Mouse (Mus musculus) forebrain, embryonic 15.5 days (tissue): ENCODE results near the gene Arid4b. TPM values are rescaled to one million over a fixed set of nuclear protein-coding genes. Genes with fewer than 3 reads are reported as not detected.

Experiments used
- ATAC-seq: fragments of 200-750 bp; cut with Nextera tagmentation; replicated peaks from 2 replicates; pipeline ENCODE4 v1.8.0; 2017; ENCODE audit warnings: mild to moderate bottlenecking, moderate TSS enrichment, moderate library complexity
- H3K27ac ChIP-seq: fragments of 300-500 bp; sonication (generic); replicated peaks from 2 replicates; pipeline ENCODE4 v1.5.1; 2015; ENCODE audit warnings: mild to moderate bottlenecking, inconsistent platforms
- H3K27me3 ChIP-seq: fragments of 300-500 bp; sonication (generic); 2 replicates; pipeline ENCODE4 v1.6.1; 2015; ENCODE audit warnings: inconsistent platforms
- H3K36me3 ChIP-seq: fragments of 300-500 bp; sonication (generic); 2 replicates; pipeline ENCODE4 v1.6.1; 2015; ENCODE audit warnings: mild to moderate bottlenecking, inconsistent platforms
- H3K4me1 ChIP-seq: fragments of 300-500 bp; sonication (generic); 2 replicates; pipeline ENCODE4 v1.6.1; 2015; ENCODE audit warnings: inconsistent platforms
- H3K4me2 ChIP-seq: fragments of 300-500 bp; sonication (generic); replicated peaks from 2 replicates; pipeline ENCODE4 v1.6.1; 2015; ENCODE audit warnings: mild to moderate bottlenecking, inconsistent platforms
- H3K4me3 ChIP-seq: fragments of 300-500 bp; sonication (generic); 2 replicates; pipeline ENCODE4 v1.5.1; 2015; ENCODE audit warnings: mild to moderate bottlenecking, inconsistent platforms
- H3K9ac ChIP-seq: fragments of 300-500 bp; sonication (generic); replicated peaks from 2 replicates; pipeline ENCODE4 v1.6.1; 2015; ENCODE audit warnings: mild to moderate bottlenecking, inconsistent platforms
- H3K9me3 ChIP-seq: fragments of 300-500 bp; sonication (generic); 2 replicates; pipeline ENCODE4 v1.6.1; 2016; ENCODE audit warnings: inconsistent platforms
- WGBS: fragments of 180-500 bp; shearing (Covaris S2); methylation state at CpG from one replicate; pipeline ENCODE4 v1.1.7; 2015; ENCODE audit warnings: mixed read lengths; 5-methylcytosine and 5-hydroxymethylcytosine counted together
- polyA plus RNA-seq: library from polyadenylated mRNA; unstranded; fragments of >200 nt; fragmentation: Nextera tagmentation; extraction: Ambion mirVana; gene quantifications from 2 replicates; pipeline ENCODE4 v1.2.1, GENCODE M21; 2015

Gene Arid4b
- polyA plus RNA-seq, 1 experiment from 2014 or later = 102 TPM

DNA sequence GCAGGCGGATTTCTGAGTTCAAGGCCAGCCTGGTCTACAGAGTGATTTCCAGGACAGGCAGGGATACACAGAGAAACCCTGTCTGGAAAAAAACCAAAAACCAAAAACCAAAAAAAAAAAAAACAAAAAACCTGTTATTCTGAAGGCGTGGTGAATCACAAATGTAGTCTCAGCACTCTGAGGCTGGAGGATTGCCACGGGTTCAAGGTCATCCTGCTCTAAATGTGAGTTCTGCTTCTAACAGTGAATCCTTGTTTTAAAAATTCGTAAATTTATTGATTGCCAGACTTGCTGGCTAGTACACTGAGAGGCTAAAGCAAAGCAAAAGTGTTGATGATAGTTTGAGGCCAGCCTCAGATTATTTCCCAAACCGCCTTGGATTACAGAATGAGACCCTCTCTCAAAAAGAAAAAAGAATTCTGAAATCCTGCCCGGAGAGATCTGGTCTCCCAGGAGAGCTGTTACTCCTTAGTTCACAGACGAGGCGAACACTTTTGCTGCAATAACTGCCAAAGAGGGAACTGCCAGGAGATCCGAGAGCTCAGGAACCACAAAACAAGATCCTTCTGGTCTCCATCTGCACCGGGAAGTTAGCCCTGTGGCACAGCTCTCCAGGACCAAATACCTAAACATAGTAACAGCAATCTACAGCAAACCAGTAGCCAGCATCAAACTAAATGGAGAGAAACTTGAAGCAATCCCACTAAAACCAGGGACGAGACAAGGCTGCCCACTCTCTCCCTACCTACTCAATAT is 27.0 kb upstream of the Arid4b start:
- Histone ChIP-seq H3K9me3 (no peaks in the 10 kb centered on the region), H3K4me1 (peaks cover 20% of the 10 kb centered on the region), H3K36me3 (no peaks in the 10 kb centered on the region), H3K27me3 (no peaks in the 10 kb centered on the region), H3K4me3 (no peak overlapping the region), H3K4me2 (no peak overlapping the region), H3K9ac (no peak overlapping the region), H3K27ac (no peak overlapping the region)
- ATAC-seq = no peak
- WGBS = 92% methylated on average over 11 of the region's 11 CpGs

DNA sequence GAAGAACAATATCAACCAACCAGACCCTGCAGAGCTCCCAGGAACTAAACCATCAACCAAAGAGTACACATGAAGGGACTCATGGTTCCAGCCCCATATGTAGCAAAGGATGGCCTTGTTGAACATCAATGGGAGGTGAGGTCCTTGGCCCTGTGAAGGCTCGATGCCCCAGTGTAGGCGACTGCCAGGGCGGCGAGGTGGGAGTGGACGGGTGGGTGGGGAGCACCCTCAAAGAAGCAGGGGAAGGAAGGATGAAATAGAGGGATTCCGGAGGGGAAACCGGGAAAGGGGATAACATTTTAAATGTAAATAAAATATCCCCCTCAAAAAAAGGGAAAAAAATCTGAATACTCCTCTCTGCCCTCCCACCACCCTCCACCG is 24.1 kb upstream of the Arid4b start:
- Histone ChIP-seq H3K4me2 (peak overlapping the region; percentile 78), H3K9ac (peak overlapping the region; percentile 85), H3K9me3 (no peaks in the 10 kb centered on the region), H3K36me3 (no peaks in the 10 kb centered on the region), H3K27me3 (no peaks in the 10 kb centered on the region), H3K4me3 (peak overlapping the region; percentile 72), H3K4me1 (peaks cover 20% of the 10 kb centered on the region), H3K27ac (peak overlapping the region; percentile 96)
- ATAC-seq = peak; percentile 72
- WGBS = 2% methylated on average over 8 of the region's 8 CpGs

DNA sequence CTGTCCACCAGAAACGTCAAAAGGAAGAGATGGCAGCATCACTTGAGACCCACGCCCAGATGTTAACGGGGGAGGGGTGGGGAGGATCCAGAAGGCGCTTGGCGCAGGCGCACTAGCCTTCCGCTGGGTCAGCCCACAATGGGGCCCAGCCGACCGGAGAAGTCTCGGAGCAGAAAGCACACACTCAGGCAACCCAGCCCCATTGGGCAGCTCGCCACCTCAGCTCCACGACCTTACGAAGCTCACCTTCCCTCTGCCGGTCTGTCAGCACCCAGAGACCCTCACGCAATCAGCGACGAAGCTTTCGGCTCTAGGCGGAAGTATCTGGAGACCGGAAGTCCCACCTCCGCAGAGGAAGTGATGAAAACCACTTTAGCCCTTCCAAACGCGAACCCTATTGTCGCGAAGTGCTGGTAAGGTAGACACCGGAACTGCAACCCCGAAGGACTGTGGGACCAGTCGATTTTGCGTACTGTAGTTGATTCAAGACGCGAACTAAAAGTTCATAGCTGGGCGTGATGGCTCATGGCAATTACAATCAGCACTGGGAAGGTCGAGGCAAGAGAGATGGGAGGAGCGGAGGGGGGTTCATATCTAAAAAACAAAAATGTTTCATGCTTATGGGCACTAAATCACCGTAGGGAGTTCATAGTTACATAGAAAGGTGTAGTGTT is 23.6 kb upstream of the Arid4b start, which contains the start of gene Tbce:
Gene Tbce, minus strand, starts transcription at position 347 of the 674 bp plus-strand sequence.
- H3K4me2 ChIP-seq = peak within 1 kb of the TSS; percentile 78
- WGBS = under 1% methylated on average over 35 of the region's 35 CpGs
- peak within 1 kb of the TSS; percentile 72 for H3K4me3 ChIP-seq
- peak within 1 kb of the TSS; percentile 85 for H3K9ac ChIP-seq
- ATAC-seq = peak; percentile 97
- H3K9me3 ChIP-seq = no peaks in the 10 kb centered on the region
- H3K36me3 ChIP-seq = no peaks in the 10 kb centered on the region
- H3K27ac ChIP-seq = peak within 1 kb of the TSS; percentile 96
- H3K27me3 ChIP-seq = no peaks in the 10 kb centered on the region
- peaks cover 20% of the 10 kb centered on the region for H3K4me1 ChIP-seq

DNA sequence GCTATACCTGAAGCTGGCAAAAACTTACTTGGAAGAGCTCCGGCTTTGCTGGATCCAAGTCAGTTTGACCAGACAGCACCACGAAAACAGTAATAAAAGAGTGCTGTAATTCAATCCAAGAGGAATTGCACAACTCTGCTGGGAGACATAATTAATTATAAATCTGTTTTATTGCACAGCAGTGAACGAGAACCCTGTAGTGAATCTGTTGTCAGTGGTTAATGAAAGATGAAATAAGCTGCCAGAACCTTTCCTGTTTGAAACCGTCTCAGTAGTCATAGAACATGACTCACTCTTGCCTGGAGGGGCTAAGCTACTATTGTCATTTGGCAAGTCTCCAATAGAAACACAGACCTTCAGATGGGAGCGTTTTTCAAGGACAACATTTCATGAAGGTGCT is 22.8 kb upstream of the Arid4b start:
- no peaks in the 10 kb centered on the region for H3K9me3 ChIP-seq
- no peaks in the 10 kb centered on the region for H3K36me3 ChIP-seq
- H3K27me3 ChIP-seq = no peaks in the 10 kb centered on the region
- WGBS = 49% methylated on average over 5 of the region's 5 CpGs
- H3K4me3 ChIP-seq = peak overlapping the region; percentile 72
- peak overlapping the region; percentile 96; the same call in 1 of the 2 replicates for H3K27ac ChIP-seq
- H3K4me1 ChIP-seq = peaks cover 20% of the 10 kb centered on the region
- H3K4me2 ChIP-seq = peak overlapping the region; percentile 78
- ATAC-seq = no peak
- H3K9ac ChIP-seq = peak overlapping the region; percentile 85; the same call in 1 of the 2 replicates

DNA sequence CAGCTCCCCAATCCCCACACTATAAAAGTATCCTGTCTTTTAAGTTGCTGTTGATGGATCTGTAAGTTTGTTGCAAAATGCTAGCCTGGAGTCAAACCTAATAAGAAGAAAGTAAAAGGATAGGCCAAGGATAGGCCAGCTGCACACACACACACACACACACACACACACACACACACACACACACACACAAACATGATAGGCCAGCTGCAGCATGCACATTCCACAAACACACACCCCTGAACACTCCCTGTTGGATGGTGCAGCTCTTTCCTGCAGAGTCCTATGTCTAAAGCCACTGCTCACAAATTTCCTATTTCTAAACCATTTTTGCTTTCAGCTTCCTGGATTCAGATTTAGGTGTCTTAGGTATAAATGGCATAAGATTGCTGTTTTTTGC is 19.2 kb upstream of the Arid4b start:
- Histone ChIP-seq H3K4me1 (peaks cover 9% of the 10 kb centered on the region), H3K9me3 (no peaks in the 10 kb centered on the region), H3K27ac (no peak overlapping the region), H3K9ac (no peak overlapping the region), H3K36me3 (peaks cover 21% of the 10 kb centered on the region), H3K4me2 (no peak overlapping the region), H3K4me3 (no peak overlapping the region), H3K27me3 (no peaks in the 10 kb centered on the region)
- ATAC-seq = no peak

DNA sequence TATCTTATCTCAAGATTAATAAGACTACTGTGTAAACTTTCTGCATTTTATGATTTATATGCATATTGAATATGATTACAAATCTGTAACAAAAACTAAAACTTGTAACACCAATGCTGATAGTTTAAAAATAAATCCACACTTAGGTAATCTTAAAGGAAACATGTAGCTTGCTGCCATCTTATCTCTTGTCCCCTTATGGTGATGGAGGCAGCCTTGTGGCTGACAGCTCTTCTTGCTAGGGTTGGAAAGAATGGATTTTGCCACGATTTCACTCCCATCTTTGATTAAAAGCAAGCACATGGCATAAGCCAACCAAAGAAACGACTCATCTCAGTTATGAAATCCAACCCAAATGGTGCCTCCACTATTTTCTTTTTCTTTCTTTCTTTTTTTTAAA is 18.5 kb upstream of the Arid4b start:
- no peak overlapping the region for H3K4me3 ChIP-seq
- no peak overlapping the region for H3K27ac ChIP-seq
- H3K4me2 ChIP-seq = no peak overlapping the region
- WGBS = 84% methylated on average over 2 of the region's 2 CpGs
- peaks cover 28% of the 10 kb centered on the region for H3K36me3 ChIP-seq
- H3K9me3 ChIP-seq = no peaks in the 10 kb centered on the region
- H3K4me1 ChIP-seq = peaks cover 8% of the 10 kb centered on the region
- ATAC-seq = no peak
- no peak overlapping the region for H3K9ac ChIP-seq
- H3K27me3 ChIP-seq = no peaks in the 10 kb centered on the region

DNA sequence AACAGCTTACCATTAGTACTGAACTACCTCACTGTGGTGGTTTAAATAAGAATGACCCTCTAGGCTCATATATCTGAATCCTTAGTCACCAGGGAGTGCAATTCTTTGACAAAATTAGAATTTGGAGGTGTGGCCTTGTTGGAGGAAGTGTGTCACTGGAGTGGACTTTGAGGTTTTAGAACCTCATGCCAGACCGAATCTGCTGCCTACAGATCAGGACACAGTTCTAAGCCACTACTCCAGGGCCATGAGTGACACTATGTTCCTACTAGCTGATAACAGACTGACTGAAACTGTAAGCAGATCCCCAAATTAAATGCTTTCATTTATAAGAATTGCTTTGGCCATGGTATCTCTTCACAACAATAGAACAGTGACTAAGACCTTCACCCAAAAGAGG is 13.2 kb upstream of the Arid4b start:
- Histone ChIP-seq H3K9me3 (no peaks in the 10 kb centered on the region), H3K4me1 (no peaks in the 10 kb centered on the region), H3K36me3 (peaks cover 72% of the 10 kb centered on the region), H3K9ac (no peak overlapping the region), H3K27ac (no peak overlapping the region), H3K27me3 (no peaks in the 10 kb centered on the region), H3K4me3 (no peak overlapping the region), H3K4me2 (no peak overlapping the region)
- WGBS = 97% methylated on average over 1 of the region's 1 CpGs
- no peak for ATAC-seq

DNA sequence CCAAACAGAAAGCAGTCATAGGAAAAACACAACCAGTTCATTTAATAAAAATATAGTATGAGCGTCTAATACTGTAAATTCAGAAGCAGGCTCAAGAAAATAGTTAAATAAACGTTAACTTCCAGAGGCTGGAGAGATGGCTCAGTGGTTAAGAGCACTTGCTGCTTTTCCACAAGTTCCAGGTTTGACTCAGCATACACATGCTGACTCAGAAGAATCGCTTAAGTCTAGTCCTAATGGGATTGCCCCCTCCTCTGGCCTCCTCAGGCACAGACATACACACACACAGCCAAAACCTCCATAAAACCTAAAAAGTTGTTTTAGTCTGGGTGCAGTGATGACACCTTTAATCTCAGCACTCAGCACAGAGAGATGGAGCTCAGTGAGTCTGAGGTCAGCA is 6.2 kb upstream of the Arid4b start:
- no peak for ATAC-seq
- H3K36me3 ChIP-seq = peaks cover 50% of the 10 kb centered on the region
- 93% methylated on average over 3 of the region's 3 CpGs for WGBS

DNA sequence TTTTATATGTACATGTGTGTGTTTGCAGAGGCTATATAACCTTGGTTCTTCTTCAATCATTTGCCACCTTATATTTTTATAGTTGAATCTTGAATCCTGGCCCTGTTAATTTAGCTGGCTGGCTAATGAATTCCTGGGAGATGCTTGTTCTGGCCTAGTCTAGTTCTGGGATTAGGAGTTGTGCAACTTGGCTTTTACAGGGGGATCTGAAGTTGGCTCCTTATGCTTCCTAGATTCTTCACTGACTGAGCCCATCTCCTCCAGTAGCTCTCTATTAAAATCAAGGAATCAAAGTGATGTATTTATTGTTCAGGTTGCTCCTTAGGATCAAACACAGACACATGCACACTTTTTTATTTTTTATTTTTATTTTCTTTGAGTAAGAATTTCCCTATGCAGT is 3.5 kb upstream of the Arid4b start:
- Histone ChIP-seq H3K4me2 (no peak overlapping the region), H3K27ac (no peak overlapping the region), H3K36me3 (peaks cover 25% of the 10 kb centered on the region), H3K27me3 (no peaks in the 10 kb centered on the region), H3K4me3 (no peak overlapping the region), H3K9ac (no peak overlapping the region), H3K4me1 (peaks cover 20% of the 10 kb centered on the region), H3K9me3 (no peaks in the 10 kb centered on the region)
- no peak for ATAC-seq

More for the DNA sequence above, 6.2 kb upstream of the Arid4b start:
- H3K27ac ChIP-seq = no peak overlapping the region
- H3K27me3 ChIP-seq = no peaks in the 10 kb centered on the region
- no peak overlapping the region for H3K4me3 ChIP-seq
- peaks cover 12% of the 10 kb centered on the region for H3K4me1 ChIP-seq
- no peak overlapping the region for H3K4me2 ChIP-seq
- H3K9me3 ChIP-seq = no peaks in the 10 kb centered on the region
- H3K9ac ChIP-seq = no peak overlapping the region

DNA sequence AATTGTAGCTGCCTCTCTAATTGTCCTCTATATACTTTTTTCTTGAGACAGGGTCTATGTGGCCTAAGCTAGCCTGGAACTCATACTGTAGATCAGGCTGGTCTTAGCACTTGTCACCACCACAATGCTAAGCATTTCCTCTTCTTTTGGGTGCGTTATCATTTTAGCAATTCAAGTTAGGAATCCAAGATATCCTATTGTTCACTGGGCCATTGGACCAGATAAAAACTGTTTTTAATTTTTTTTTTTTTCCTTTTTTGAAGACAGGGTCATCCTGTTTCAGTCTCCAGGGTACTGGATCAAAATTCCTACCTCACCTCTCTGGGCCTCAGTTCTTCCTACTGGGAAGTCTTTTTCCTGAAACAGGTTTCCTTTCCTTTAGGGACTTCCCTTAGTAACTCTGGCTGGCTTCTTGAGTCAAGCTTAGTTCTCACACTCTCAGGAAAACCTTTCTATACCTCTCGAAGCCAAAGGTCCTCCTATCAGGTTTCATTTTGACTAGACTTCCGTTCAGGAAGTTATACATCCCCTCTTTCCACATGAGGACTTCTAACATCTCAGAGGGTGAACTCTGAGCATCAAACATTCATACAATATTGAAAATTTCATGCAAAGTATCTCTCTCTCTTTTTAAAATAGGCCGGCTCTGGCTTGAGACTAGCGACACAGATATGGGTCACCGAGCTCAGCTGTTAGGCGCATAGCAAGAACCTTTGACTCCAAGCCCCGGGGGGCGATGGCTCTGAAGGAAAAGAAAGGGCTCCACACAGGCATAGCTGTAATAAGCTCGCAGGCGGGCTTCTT is 621 bp upstream of the Arid4b start:
- Histone ChIP-seq H3K4me1 (peaks cover 40% of the 10 kb centered on the region), H3K27me3 (no peaks in the 10 kb centered on the region), H3K27ac (peak overlapping the region; percentile 97), H3K4me3 (peak overlapping the region; percentile 78), H3K4me2 (peak overlapping the region; percentile 69), H3K9me3 (no peaks in the 10 kb centered on the region), H3K36me3 (peaks cover 4% of the 10 kb centered on the region; the same call in 1 of the 2 replicates), H3K9ac (peak overlapping the region; percentile 83)
- ATAC-seq = no peak
- 6% methylated on average over 11 of the region's 11 CpGs for WGBS

DNA sequence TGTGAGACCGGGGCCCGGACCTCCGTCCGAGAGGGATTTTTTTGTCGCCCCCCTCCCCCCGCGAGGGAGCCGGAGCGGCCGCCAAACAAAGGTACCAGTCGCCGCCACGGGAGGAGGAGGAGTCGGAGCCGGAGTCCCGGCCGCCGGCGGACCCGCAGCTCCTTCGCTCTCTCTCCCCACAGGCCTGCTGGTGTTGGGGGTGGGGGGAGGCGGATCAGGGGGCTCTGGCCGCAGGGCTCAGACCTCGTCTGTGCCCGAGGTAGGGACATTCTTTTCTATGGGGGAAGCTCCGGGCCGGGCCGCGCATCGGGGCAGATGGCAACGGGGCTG is 875 bp downstream of the Arid4b start:
- peak; percentile 36; the same call in 1 of the 2 replicates for ATAC-seq
- H3K9me3 ChIP-seq = no peaks in the 10 kb centered on the region
- peak overlapping the region; percentile 78 for H3K4me3 ChIP-seq
- WGBS = 0% methylated on average over 17 of the region's 31 CpGs
- H3K4me2 ChIP-seq = peak overlapping the region; percentile 64
- H3K9ac ChIP-seq = peak overlapping the region; percentile 92
- 0 out of 2 replicates have a peak, but pooled peaks cover 7% of the 10 kb centered on the region for H3K36me3 ChIP-seq
- H3K27me3 ChIP-seq = no peaks in the 10 kb centered on the region
- H3K4me1 ChIP-seq = peaks cover 40% of the 10 kb centered on the region
- H3K27ac ChIP-seq = peak overlapping the region; percentile 97
